Mouse (Mus musculus) lung, embryonic 14.5 days (tissue): ENCODE data around the gene Rpl18a. TPM values are rescaled to one million over a fixed set of nuclear protein-coding genes. Genes with fewer than 3 reads are reported as not detected.

Experiments used
- ATAC-seq: fragments of 200-750 bp; cut with Nextera tagmentation; 2 replicates; pipeline ENCODE4 v1.8.0; 2017; ENCODE audit warnings: mild to moderate bottlenecking, moderate TSS enrichment, moderate library complexity; ENCODE audit not compliant: insufficient read depth
- DNase-seq: peaks from one replicate; pipeline ENCODE4 v3.0.0-alpha.2; 2015
- H3K27ac ChIP-seq: fragments of 300-500 bp; sonication (generic); 2 replicates; pipeline ENCODE4 v1.5.1; 2014; ENCODE audit warnings: low read depth, mild to moderate bottlenecking, moderate library complexity
- H3K27me3 ChIP-seq: fragments of 300-500 bp; sonication (generic); 2 replicates; pipeline ENCODE4 v1.6.1; 2014; ENCODE audit warnings: low read length, control low read depth; ENCODE audit not compliant: insufficient read depth
- H3K36me3 ChIP-seq: fragments of 300-500 bp; sonication (generic); 2 replicates; pipeline ENCODE4 v1.6.1; 2014; ENCODE audit warnings: control low read depth; ENCODE audit not compliant: insufficient read depth
- H3K4me1 ChIP-seq: fragments of 300-500 bp; sonication (generic); 2 replicates; pipeline ENCODE4 v1.6.1; 2014; ENCODE audit warnings: antibody characterized with exemption, control low read depth; ENCODE audit not compliant: insufficient read depth
- H3K4me2 ChIP-seq: fragments of 300-500 bp; sonication (generic); 2 replicates; pipeline ENCODE4 v1.6.1; 2014; ENCODE audit warnings: mild to moderate bottlenecking
- H3K4me3 ChIP-seq: fragments of 300-500 bp; sonication (generic); 2 replicates; pipeline ENCODE4 v1.5.1; 2014; ENCODE audit warnings: low read depth, low read length
- H3K9ac ChIP-seq: fragments of 300-500 bp; sonication (generic); 2 replicates; pipeline ENCODE4 v1.6.1; 2014
- H3K9me3 ChIP-seq: fragments of 300-500 bp; sonication (generic); 2 replicates; pipeline ENCODE4 v1.6.1; 2016; ENCODE audit warnings: low read depth, low read length, control low read depth
- CTCF ChIP-seq: IDR thresholded peaks from 2 replicates; pipeline ENCODE4 v1.5.1; 2016; ENCODE audit warnings: antibody characterized with exemption, low read depth
- WGBS: fragments of 180-500 bp; shearing (Covaris S2); extraction: QIAGEN DNeasy Blood & Tissue Kit; methylation state at CpG from one replicate; pipeline ENCODE4 v1.1.7; 2014; 5-methylcytosine and 5-hydroxymethylcytosine counted together
- microRNA counts: library from miRNA; unstranded; fragments of <30 nt; microRNA quantifications from one replicate; lab custom pipeline; 2016
- microRNA-seq: library from miRNA; unstranded; fragments of <30 nt; microRNA quantifications from one replicate; pipeline ENCODE4, GENCODE M21; 2016; ENCODE audit warnings: borderline number of aligned reads
- polyA plus RNA-seq: library from polyadenylated mRNA; unstranded; fragments of >200 nt; fragmentation: Nextera tagmentation; extraction: Ambion mirVana; gene quantifications from 2 replicates; pipeline ENCODE4 v1.2.1, GENCODE M21; 2014

Rpl18a gene
- polyA plus RNA-seq, 1 experiment from 2014 or later: 5,483 TPM

DNA sequence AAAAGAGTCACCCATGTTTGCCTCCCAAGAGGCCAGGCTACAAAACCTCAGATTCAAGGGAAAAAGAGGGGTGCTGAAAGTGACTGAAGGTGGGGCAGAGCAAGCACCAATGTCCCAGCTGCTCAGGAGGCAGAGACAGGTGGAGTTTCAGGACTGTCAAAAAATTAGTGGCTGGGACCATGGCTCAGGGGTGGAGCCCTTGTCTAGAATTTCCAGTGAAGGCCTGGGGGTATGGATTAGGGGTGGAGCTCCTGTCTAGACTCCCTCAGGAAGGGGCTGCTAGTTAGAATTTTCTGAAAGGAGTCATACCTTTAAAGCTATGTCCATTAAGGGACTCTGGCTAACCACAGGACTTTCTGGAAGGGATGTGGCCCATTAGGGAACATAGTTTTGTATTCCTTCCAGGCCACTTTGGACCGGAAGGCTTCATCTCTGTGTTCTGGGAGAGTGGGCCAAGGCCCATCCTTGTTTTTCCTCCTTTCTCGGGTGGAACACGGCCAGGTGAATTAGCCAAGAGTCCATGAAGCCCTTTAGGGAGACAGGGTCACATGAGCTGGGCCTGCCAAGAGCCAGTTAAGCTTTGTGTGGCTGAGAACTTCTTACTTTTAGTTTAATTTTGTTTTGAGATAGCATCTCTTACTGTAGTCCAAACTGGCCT lies 47.8 kb downstream of the Rpl18a start:
- H3K4me3 ChIP-seq: no peak overlapping the region
- H3K4me1 ChIP-seq: no peaks in the 10 kb centered on the region
- no peak for ATAC-seq
- H3K4me2 ChIP-seq: no peak overlapping the region
- WGBS: 83% methylated on average over 3 of the region's 3 CpGs
- H3K27ac ChIP-seq: no peak overlapping the region
- no peaks in the 10 kb centered on the region for H3K27me3 ChIP-seq
- H3K36me3 ChIP-seq: no peaks in the 10 kb centered on the region
- DNase-seq: no peak
- TF ChIP-seq CTCF: no peak
- no peak overlapping the region for H3K9ac ChIP-seq
- no peaks in the 10 kb centered on the region for H3K9me3 ChIP-seq

DNA sequence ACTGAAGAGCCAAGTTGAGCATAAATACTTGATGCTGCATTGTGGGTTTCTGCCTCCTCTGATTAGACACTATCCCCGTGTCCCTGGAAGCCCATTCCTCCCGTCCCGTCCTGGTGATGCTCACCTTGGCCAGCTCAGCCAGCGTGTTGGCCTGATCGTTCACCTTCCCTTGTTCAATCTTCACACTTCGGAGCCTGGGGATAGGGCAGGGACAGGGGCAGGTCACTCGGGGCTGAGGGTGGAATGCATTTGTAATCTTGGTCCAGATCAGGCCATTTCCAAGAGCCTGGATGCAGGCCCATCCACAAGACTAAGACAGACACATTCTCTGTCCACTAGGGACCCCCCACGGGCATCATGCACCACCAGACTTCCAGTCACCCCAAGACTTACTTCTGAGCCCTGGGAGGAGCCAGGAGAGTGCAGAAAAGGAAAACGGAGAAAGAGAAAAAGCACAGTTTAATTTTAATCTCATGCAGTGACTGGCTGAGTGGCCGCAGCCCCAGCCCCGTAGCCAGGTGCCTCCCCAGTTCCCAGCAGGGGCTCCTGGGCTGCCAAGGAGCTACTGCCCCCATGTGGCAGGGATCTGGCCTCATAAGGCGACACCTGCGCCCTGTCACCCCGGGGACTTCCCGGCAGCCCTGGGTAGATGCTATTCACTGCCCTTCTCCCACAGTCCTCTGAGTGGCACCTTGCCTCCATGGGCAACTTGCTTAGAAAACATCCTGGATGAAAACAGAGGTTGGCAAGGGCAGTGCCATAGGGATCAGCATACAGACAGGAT lies 50.6 kb downstream of the Rpl18a start:
- no peaks in the 10 kb centered on the region for H3K27me3 ChIP-seq
- ATAC-seq: no peak
- TF ChIP-seq CTCF: peak; percentile 24; the same call in 1 of the 2 replicates
- no peak overlapping the region for H3K4me3 ChIP-seq
- no peaks in the 10 kb centered on the region for H3K4me1 ChIP-seq
- no peak overlapping the region for H3K27ac ChIP-seq
- 51% methylated on average over 15 of the region's 15 CpGs for WGBS
- H3K4me2 ChIP-seq: no peak overlapping the region
- H3K9ac ChIP-seq: no peak overlapping the region
- no peaks in the 10 kb centered on the region for H3K36me3 ChIP-seq
- no peak for DNase-seq
- H3K9me3 ChIP-seq: no peaks in the 10 kb centered on the region

- Histone ChIP-seq H3K4me1 (no peaks in the 10 kb centered on the region), H3K9me3 (no peaks in the 10 kb centered on the region), H3K27ac (no peak overlapping the region), H3K36me3 (no peaks in the 10 kb centered on the region), H3K4me2 (no peak overlapping the region), H3K27me3 (no peaks in the 10 kb centered on the region), H3K9ac (no peak overlapping the region), H3K4me3 (no peak overlapping the region)
- ATAC-seq (no peak), DNase-seq (no peak)
- 39% methylated on average over 5 of the region's 5 CpGs for WGBS
- no peak for TF ChIP-seq CTCF
These were observed 52.1 kb downstream of the Rpl18a start for GRCm38 (mm10) chr8:70845108-70845507.

MicroRNAs within 50 kb of the gene (microRNA counts, 519-probe panel; counts per million panel counts)
- 30.5 counts per million for microRNA mmu-miR-1969 (lab: Ali Mortazavi, UCI)

Small RNAs within 50 kb of the gene (microRNA-seq; reads per million reads assigned to microRNA genes)
- gene Mir1969: 1.4 reads per million
- gene Mir7067: 0.71 reads per million

Other genes starting within 250 kb of the Rpl18a start
- gene Pgpep1, start 237.0 kb downstream of the Rpl18a start, polyA plus RNA-seq: 46.6 and 48.2 TPM in 2 replicates
- gene Lsm4, start 224.2 kb downstream of the Rpl18a start, polyA plus RNA-seq: 305 and 327 TPM in 2 replicates
- 70.1 and 72.9 TPM in 2 replicates for gene Jund, start 198.5 kb downstream of the Rpl18a start, polyA plus RNA-seq
- gene Iqcn, start 194.0 kb downstream of the Rpl18a start, polyA plus RNA-seq: 0.04 TPM in 1 of 2 replicates, not detected in the other
- not detected in 2 replicates for gene Gm3336, start 178.9 kb downstream of the Rpl18a start, polyA plus RNA-seq
- gene Pde4c, start 173.7 kb downstream of the Rpl18a start, polyA plus RNA-seq: 0.17 and 0.23 TPM in 2 replicates
- gene Rab3a, start 142.7 kb downstream of the Rpl18a start, polyA plus RNA-seq: 10.5 and 12.0 TPM in 2 replicates
- gene Mpv17l2, start 136.5 kb downstream of the Rpl18a start, polyA plus RNA-seq: 27.9 and 29.4 TPM in 2 replicates
- gene Pik3r2, start 120.7 kb downstream of the Rpl18a start, polyA plus RNA-seq: 46.5 and 52.4 TPM in 2 replicates
- 16.1 and 18.0 TPM in 2 replicates for gene Mast3, start 92.4 kb downstream of the Rpl18a start, polyA plus RNA-seq
- gene Il12rb1, start 89.0 kb downstream of the Rpl18a start, polyA plus RNA-seq: 0.17 TPM in 1 of 2 replicates, not detected in the other
- gene Arrdc2, start 57.7 kb downstream of the Rpl18a start, polyA plus RNA-seq: 4.3 and 4.4 TPM in 2 replicates
- gene Kcnn1, start 34.2 kb downstream of the Rpl18a start, polyA plus RNA-seq: 0.54 and 0.72 TPM in 2 replicates
- 121 and 125 TPM in 2 replicates for gene Ccdc124, start 23.5 kb downstream of the Rpl18a start, polyA plus RNA-seq
- 0.12 and 0.16 TPM in 2 replicates for gene Slc5a5, start 4.7 kb downstream of the Rpl18a start, polyA plus RNA-seq
- gene Map1s, start 8.5 kb upstream of the Rpl18a start, polyA plus RNA-seq: 53.3 and 54.4 TPM in 2 replicates